Mouse (Mus musculus) intestine, embryonic 15.5 days (tissue): ENCODE data around the gene Cdk5rap1. TPM values are rescaled to one million over a fixed set of nuclear protein-coding genes. Genes with fewer than 3 reads are reported as not detected.
A peak's percentile ranks its signal among the peaks of the same experiment; 100 is the strongest.

Source experiments
- ATAC-seq: fragments of 200-750 bp; cut with Nextera tagmentation; 2 replicates; pipeline ENCODE4 v1.8.0; 2017; ENCODE audit warnings: moderate TSS enrichment, moderate library complexity
- H3K27ac ChIP-seq: fragments of 300-500 bp; sonication (generic); 2 replicates; pipeline ENCODE4 v1.5.1; 2015; ENCODE audit warnings: mild to moderate bottlenecking, inconsistent platforms
- H3K27me3 ChIP-seq: fragments of 300-500 bp; sonication (generic); replicated peaks from 2 replicates; pipeline ENCODE4 v1.6.1; 2015; ENCODE audit warnings: inconsistent platforms
- H3K36me3 ChIP-seq: fragments of 300-500 bp; sonication (generic); 2 replicates; pipeline ENCODE4 v1.6.1; 2015; ENCODE audit warnings: inconsistent platforms
- H3K4me1 ChIP-seq: fragments of 300-500 bp; sonication (generic); replicated peaks from 2 replicates; pipeline ENCODE4 v1.6.1; 2015; ENCODE audit warnings: inconsistent platforms
- H3K4me2 ChIP-seq: fragments of 300-500 bp; sonication (generic); replicated peaks from 2 replicates; pipeline ENCODE4 v1.6.1; 2015; ENCODE audit warnings: mild to moderate bottlenecking, inconsistent platforms
- H3K4me3 ChIP-seq: fragments of 300-500 bp; sonication (generic); replicated peaks from 2 replicates; pipeline ENCODE4 v1.5.1; 2015; ENCODE audit warnings: inconsistent platforms
- H3K9ac ChIP-seq: fragments of 300-500 bp; sonication (generic); 2 replicates; pipeline ENCODE4 v1.6.1; 2015; ENCODE audit warnings: inconsistent platforms
- H3K9me3 ChIP-seq: fragments of 300-500 bp; sonication (generic); 2 replicates; pipeline ENCODE4 v1.6.1; 2016; ENCODE audit warnings: inconsistent platforms
- WGBS: fragments of 180-500 bp; shearing (Covaris S2); methylation state at CpG from one replicate; pipeline ENCODE4 v1.1.7; 2015; 5-methylcytosine and 5-hydroxymethylcytosine counted together
- polyA plus RNA-seq: library from polyadenylated mRNA; unstranded; fragments of >200 nt; fragmentation: Nextera tagmentation; extraction: Ambion mirVana; gene quantifications from 2 replicates; pipeline ENCODE4 v1.2.1, GENCODE M21; 2015

The Cdk5rap1 gene
- polyA plus RNA-seq, 1 experiment from 2014 or later = 18.1 TPM

DNA sequence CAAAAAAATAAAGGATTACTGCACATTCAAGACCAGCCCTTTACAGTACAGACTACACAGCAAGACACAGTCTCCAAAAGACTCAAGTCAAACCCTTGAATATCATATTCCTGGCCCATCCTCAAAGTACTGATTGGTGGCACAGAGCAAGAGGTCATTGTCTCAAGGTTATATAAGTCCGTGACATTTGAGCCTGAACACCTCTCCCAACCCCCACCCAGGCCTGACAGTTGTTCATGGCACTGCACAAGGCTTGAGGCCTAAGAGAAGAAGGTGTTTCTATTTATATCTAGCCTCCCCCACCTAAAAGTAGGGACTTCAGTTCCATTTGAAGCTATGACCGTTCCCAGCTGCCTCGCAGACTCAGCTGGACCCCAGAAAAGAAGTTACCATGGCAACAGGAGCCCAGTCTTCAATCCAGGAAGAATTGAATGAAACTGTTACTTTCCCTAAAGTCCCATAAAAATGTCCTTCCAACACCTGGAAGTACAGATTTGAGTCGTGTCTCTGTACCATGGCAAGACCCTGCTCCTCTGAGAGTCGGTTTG, 32.7 kb upstream of the Cdk5rap1 start:
- peaks cover 7% of the 10 kb centered on the region; the same call in 1 of the 2 replicates for H3K27me3 ChIP-seq
- no peak overlapping the region for H3K4me3 ChIP-seq
- H3K9me3 ChIP-seq = no peaks in the 10 kb centered on the region
- H3K27ac ChIP-seq = no peak overlapping the region
- peaks cover 13% of the 10 kb centered on the region for H3K4me1 ChIP-seq
- no peaks in the 10 kb centered on the region for H3K36me3 ChIP-seq
- ATAC-seq = no peak
- no peak overlapping the region for H3K9ac ChIP-seq
- no peak overlapping the region for H3K4me2 ChIP-seq
- 68% methylated on average over 5 of the region's 5 CpGs for WGBS

DNA sequence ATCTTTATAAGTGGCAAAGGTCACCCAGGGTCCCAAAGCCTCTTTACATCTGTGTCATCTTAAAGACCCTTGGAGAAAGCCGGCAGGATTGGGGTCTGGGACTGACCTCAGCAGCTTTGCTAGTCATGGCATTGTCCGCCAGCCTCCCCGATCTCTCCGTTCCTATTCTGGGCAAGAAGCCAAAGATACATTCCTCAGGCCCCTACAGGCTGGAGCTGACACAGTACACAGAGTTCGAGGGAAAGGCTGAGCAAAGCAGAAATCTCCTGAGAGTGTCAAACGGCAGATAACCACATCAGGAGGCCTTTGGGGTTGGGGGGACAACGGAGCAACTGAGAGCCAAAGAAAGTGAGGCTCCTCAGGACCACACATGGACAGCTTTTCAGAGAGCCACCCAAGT, 30.0 kb upstream of the Cdk5rap1 start:
- no peak overlapping the region for H3K9ac ChIP-seq
- H3K27ac ChIP-seq = no peak overlapping the region
- peak; percentile 82 for ATAC-seq
- peaks cover 4% of the 10 kb centered on the region; the same call in 1 of the 2 replicates for H3K27me3 ChIP-seq
- no peak overlapping the region for H3K4me2 ChIP-seq
- no peak overlapping the region for H3K4me3 ChIP-seq
- H3K9me3 ChIP-seq = no peaks in the 10 kb centered on the region
- H3K4me1 ChIP-seq = peaks cover 9% of the 10 kb centered on the region; the same call in 1 of the 2 replicates
- H3K36me3 ChIP-seq = no peaks in the 10 kb centered on the region
- WGBS = 11% methylated on average over 7 of the region's 7 CpGs

DNA sequence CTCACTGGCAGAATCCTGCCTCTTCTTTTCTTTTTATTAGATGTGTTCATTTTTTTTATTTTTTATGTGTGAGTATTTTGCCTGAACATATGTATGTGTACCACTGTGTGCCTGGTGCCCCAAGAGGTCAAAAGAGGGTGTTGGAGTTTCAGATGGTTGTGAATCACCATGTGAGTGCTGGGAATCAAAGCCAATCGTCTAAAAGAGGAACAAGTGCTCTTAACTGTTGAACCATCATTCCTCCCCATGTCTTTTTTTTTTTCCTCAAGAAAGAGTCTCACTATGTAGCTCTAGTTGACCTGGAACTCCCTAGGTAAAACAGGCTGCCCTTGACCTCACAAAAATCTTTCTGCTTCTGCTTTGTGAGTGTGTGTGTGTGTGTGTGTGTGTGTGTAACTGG, 29.2 kb upstream of the Cdk5rap1 start:
- Histone ChIP-seq H3K9me3 (no peaks in the 10 kb centered on the region), H3K4me1 (0 out of 2 replicates have a peak, but pooled peaks cover 4% of the 10 kb centered on the region), H3K9ac (no peak overlapping the region), H3K4me3 (no peak overlapping the region), H3K27ac (no peak overlapping the region), H3K36me3 (no peaks in the 10 kb centered on the region), H3K4me2 (no peak overlapping the region), H3K27me3 (no peaks in the 10 kb centered on the region)
- ATAC-seq = no peak
- WGBS = 45% methylated on average over 1 of the region's 1 CpGs

DNA sequence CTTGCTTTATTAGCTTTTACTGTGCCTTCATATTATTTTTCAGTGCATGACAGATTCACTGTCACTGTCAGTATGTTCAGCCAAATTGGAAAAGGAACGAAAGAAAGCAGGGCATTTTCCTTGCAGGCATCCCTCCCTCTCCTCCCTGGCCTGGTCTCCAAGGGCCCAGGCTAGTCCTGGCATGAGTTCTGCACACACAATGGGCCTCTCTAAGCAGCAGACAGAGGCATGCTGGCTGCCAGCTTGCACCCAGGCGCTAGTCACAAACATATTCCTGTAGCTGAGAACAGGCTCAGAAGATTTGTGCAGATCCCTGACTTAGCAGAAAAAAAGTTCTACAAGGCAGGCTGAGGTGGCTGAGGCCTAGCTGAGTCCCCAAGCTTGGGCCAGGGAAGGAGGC, 26.5 kb upstream of the Cdk5rap1 start:
- Histone ChIP-seq H3K4me3 (no peak overlapping the region), H3K36me3 (no peaks in the 10 kb centered on the region), H3K27me3 (no peaks in the 10 kb centered on the region), H3K4me2 (no peak overlapping the region), H3K9me3 (no peaks in the 10 kb centered on the region), H3K4me1 (0 out of 2 replicates have a peak, but pooled peaks cover 4% of the 10 kb centered on the region), H3K27ac (no peak overlapping the region), H3K9ac (no peak overlapping the region)
- WGBS = 70% methylated on average over 2 of the region's 2 CpGs
- ATAC-seq = no peak

DNA sequence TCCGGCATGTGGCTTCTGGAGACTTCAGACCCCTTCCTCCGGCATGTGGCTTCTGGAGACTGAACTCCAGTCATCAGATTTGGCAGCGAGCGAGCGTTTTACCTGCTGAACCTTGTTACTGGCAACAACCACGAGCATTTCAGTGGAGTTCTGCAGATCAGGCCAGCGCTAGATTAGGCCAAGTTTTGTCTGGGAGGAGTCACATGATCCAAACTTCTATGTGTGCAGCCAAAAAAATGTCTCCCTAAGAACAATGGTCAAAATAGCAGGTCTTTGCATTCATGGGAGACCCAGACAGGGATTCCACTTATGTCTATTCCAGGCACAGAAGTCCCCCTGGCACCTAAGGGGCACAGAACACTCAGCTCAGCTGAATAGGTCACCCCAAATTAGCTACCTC, 25.5 kb upstream of the Cdk5rap1 start:
- no peaks in the 10 kb centered on the region for H3K4me1 ChIP-seq
- no peak overlapping the region for H3K4me3 ChIP-seq
- H3K27me3 ChIP-seq = no peaks in the 10 kb centered on the region
- H3K9ac ChIP-seq = no peak overlapping the region
- no peak overlapping the region for H3K4me2 ChIP-seq
- no peak for ATAC-seq
- 71% methylated on average over 7 of the region's 7 CpGs for WGBS
- no peaks in the 10 kb centered on the region for H3K9me3 ChIP-seq
- no peak overlapping the region for H3K27ac ChIP-seq
- no peaks in the 10 kb centered on the region for H3K36me3 ChIP-seq

DNA sequence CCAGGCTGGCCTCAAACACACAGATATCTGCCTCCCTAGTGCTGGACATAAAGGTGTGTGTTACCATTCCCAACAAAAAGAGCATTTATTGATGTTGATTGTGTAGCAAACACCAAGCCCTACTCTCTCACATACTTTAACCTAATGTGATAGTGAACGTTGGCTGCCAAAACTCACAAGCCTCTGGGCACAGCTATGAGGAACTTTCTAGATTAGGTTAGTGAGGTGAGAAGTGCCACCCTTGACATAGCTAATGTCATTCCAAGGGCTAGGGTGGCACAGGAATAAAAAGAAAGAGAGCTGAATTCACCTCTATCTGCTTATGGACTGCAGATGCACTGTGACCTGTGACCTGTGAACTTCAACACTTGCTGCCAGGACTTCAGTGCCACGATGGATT, 23.7 kb upstream of the Cdk5rap1 start:
- H3K4me1 ChIP-seq = no peaks in the 10 kb centered on the region
- no peak overlapping the region for H3K27ac ChIP-seq
- H3K27me3 ChIP-seq = no peaks in the 10 kb centered on the region
- 65% methylated on average over 2 of the region's 2 CpGs for WGBS
- H3K36me3 ChIP-seq = no peaks in the 10 kb centered on the region
- no peaks in the 10 kb centered on the region for H3K9me3 ChIP-seq
- no peak overlapping the region for H3K4me3 ChIP-seq
- no peak overlapping the region for H3K4me2 ChIP-seq
- no peak overlapping the region for H3K9ac ChIP-seq
- ATAC-seq = no peak

DNA sequence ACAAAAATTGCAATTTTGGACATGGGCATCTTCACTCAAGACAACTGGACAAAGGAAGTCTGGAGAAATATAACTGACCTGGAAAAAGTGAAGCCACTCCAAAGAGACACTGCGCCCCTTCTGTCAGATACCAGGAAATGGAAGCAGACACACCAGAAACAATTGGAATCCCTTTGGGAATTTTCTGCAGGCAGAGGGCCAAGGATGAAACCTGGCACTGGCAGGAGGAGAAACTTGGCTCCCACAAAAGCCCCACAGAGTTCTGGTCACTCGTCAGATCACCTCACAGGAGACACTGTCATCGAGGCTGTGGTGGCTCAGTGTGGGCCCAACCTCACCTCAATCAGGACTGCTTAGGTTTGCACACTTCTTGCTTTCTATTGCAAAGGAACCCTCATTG, 21.8 kb upstream of the Cdk5rap1 start:
- Histone ChIP-seq H3K27ac (no peak overlapping the region), H3K9me3 (no peaks in the 10 kb centered on the region), H3K9ac (no peak overlapping the region), H3K4me3 (no peak overlapping the region), H3K4me2 (no peak overlapping the region), H3K27me3 (no peaks in the 10 kb centered on the region), H3K36me3 (no peaks in the 10 kb centered on the region), H3K4me1 (peaks cover 9% of the 10 kb centered on the region; the same call in 1 of the 2 replicates)
- ATAC-seq = no peak
- WGBS = 78% methylated on average over 3 of the region's 3 CpGs

DNA sequence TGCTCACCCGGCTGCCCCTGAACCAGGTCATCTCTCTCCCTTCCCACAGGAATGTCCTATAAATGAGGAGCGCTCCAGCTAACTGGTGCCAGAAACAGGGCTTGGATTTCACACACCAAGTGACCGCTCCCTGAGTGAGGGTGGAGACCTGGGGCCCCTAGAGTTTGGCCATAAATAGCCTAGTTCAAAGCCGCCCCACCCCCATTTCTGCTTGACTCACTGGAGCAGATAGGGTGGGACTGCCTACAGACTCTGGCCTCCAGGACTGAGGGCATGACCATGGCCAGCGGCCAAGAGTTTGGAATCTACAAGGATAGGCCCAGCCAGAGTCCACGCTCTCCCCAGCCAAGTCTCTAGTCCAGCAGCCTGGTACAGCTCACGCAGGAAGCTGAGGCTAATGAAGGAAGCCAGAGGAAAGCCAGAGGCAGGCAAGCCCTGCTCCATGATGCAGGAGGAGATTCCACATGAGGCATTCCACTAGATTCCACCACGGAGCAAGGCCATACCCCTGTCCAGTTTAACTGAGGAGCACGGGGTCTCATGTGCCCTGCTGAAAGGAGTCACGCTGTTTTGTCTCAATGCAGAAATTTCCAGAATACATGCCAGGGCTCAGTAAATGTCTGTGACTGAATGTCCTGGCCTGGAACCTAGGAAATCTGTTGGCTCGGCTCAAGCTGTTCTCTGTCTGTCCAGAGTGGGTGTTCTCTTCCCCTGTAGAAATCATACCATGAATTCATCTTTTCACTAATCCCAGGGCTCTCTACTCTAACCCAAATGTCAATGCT, 17.6 kb upstream of the Cdk5rap1 start:
- H3K4me3 ChIP-seq = no peak overlapping the region
- H3K9ac ChIP-seq = no peak overlapping the region
- no peak overlapping the region for H3K4me2 ChIP-seq
- H3K36me3 ChIP-seq = no peaks in the 10 kb centered on the region
- no peaks in the 10 kb centered on the region for H3K9me3 ChIP-seq
- 68% methylated on average over 11 of the region's 11 CpGs for WGBS
- peak; percentile 91 for ATAC-seq
- peaks cover 9% of the 10 kb centered on the region; the same call in 1 of the 2 replicates for H3K4me1 ChIP-seq
- no peaks in the 10 kb centered on the region for H3K27me3 ChIP-seq
- peak overlapping the region; percentile 22; the same call in 1 of the 2 replicates for H3K27ac ChIP-seq

DNA sequence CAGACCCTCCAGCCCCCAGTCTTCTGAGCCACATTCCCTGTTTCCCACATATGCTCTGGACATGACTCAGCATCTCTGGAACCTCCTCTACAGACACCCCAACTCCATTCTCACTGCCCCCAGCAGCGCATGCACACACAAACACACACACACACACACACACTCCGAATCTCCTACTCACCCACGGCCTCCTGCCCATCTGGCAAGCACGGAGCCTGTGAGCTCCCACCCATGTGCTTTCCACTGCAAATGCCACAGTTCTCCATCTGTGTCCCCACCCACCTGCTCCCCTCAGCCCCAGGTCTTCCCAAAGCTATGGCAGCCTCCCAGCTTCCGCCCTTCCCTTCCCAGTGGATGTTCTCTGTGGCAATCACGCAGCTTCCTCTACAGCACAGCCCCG, 6.3 kb upstream of the Cdk5rap1 start:
- Histone ChIP-seq H3K4me3 (no peak overlapping the region), H3K36me3 (no peaks in the 10 kb centered on the region), H3K27ac (no peak overlapping the region), H3K4me1 (no peaks in the 10 kb centered on the region), H3K27me3 (no peaks in the 10 kb centered on the region), H3K9ac (no peak overlapping the region), H3K9me3 (no peaks in the 10 kb centered on the region), H3K4me2 (no peak overlapping the region)
- 87% methylated on average over 7 of the region's 7 CpGs for WGBS
- no peak for ATAC-seq

DNA sequence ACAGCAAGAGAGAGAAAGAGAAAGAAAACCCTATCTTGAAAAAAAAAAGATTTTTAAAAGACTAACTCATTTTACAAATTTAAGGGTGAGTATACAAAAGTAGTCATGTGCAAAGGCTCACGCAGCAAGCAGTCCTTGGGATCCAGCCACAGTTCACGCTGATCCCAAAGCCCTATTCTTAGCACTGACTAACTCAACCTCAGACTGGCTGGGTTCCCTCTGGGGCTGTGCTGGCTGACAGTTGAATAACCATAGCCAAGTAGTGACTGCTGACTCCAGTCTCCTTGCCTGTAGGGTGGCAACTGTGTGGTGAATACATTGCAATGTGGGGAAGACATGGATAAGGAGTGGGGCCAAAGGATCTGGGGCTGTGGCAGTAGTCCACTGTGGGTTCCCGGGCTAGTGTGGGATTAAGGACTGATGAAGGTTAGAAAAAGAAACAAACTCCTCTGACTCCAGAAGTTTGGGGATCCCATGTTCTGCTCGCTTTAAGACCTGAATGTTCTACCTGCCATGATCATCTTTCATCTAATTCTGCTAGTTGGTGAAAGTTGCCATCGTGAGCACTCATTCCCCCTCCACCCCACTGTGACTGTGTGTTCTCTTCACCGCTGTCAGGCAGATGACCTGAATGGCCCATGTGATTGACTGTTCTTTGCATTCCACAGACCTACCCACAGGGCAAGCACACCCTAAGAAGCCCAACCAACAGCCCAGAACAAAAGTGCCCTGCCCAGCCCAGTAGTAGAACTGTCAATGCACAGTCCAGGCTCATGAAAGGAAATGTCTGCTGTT, 2.2 kb upstream of the Cdk5rap1 start:
- Histone ChIP-seq H3K9ac (no peak overlapping the region), H3K4me2 (no peak overlapping the region), H3K27ac (no peak overlapping the region), H3K27me3 (no peaks in the 10 kb centered on the region), H3K9me3 (no peaks in the 10 kb centered on the region), H3K36me3 (no peaks in the 10 kb centered on the region), H3K4me1 (0 out of 2 replicates have a peak, but pooled peaks cover 3% of the 10 kb centered on the region), H3K4me3 (no peak overlapping the region)
- no peak for ATAC-seq
- WGBS = 80% methylated on average over 6 of the region's 6 CpGs

DNA sequence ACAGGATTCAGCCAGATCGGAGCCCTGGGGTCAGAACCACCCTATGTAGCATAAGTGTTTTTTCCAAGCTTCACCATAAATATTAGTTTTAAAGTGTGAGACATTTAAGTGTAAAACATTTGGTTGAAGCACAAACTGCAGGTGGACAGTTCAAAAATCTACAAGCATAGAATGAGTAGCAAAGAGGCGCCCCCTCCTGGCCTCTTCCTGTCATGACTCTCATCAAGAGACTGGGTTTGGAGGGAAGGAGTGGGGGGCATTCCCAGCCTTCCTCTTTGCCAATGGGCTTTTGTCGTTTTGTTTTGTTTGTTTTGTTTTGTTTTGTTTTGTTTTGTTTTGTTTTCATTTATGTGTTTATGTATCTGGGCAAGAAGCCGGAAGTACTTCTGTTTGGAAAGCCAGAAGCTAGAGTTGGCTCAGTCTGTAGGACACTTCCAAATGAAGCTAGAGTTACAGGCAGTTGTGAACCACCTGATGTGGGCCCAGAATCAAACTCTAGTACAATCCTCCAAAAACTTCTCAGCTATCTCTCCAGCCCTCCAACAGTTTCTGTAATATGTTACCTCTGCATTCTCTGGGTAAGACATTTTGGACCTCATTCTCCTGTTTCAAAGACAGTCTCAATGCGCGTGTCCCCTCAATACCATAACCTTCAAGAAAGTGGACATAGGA, 1.3 kb upstream of the Cdk5rap1 start:
- Histone ChIP-seq H3K4me2 (no peak overlapping the region), H3K9me3 (no peaks in the 10 kb centered on the region), H3K9ac (no peak overlapping the region), H3K4me1 (0 out of 2 replicates have a peak, but pooled peaks cover 3% of the 10 kb centered on the region), H3K36me3 (no peaks in the 10 kb centered on the region), H3K4me3 (no peak overlapping the region), H3K27me3 (no peaks in the 10 kb centered on the region), H3K27ac (no peak overlapping the region)
- 53% methylated on average over 6 of the region's 6 CpGs for WGBS
- no peak for ATAC-seq
